Mouse (Mus musculus) forebrain, embryonic 11.5 days (tissue): Measurements from ENCODE around the gene Efcab10. TPM values are rescaled to one million over a fixed set of nuclear protein-coding genes. Genes with fewer than 3 reads are reported as not detected.

Source experiments
- polyA plus RNA-seq: library from polyadenylated mRNA; unstranded; fragments of >200 nt; fragmentation: Nextera tagmentation; extraction: Ambion mirVana; gene quantifications from 2 replicates; pipeline ENCODE4 v1.2.1, GENCODE M21; 2014

The Efcab10 gene
- polyA plus RNA-seq, 1 experiment from 2014 or later: 0.49 TPM

Other genes with a start within 250 kb of the Efcab10 start
- gene Atxn7l1, start 247.2 kb upstream of the Efcab10 start, polyA plus RNA-seq: 16.0 and 16.5 TPM in 2 replicates
- gene Twistnb, start 34.8 kb downstream of the Efcab10 start, polyA plus RNA-seq: 42.6 and 46.3 TPM in 2 replicates